Mouse (Mus musculus): ENCODE results near the gene B3gnt2. TPM values are rescaled to one million over a fixed set of nuclear protein-coding genes. Genes with fewer than 3 reads are reported as not detected.
A peak's percentile ranks its signal among the peaks of the same experiment; 100 is the strongest.
"Not testable (repeated sequence)": the region's sequence is repeated elsewhere in the genome, so short reads cannot be mapped to it uniquely, and the experiment has no call there.

The B3gnt2 gene
- total RNA-seq, 2 experiments from 2014 or later = 8.3 to 28.9 TPM

DNA sequence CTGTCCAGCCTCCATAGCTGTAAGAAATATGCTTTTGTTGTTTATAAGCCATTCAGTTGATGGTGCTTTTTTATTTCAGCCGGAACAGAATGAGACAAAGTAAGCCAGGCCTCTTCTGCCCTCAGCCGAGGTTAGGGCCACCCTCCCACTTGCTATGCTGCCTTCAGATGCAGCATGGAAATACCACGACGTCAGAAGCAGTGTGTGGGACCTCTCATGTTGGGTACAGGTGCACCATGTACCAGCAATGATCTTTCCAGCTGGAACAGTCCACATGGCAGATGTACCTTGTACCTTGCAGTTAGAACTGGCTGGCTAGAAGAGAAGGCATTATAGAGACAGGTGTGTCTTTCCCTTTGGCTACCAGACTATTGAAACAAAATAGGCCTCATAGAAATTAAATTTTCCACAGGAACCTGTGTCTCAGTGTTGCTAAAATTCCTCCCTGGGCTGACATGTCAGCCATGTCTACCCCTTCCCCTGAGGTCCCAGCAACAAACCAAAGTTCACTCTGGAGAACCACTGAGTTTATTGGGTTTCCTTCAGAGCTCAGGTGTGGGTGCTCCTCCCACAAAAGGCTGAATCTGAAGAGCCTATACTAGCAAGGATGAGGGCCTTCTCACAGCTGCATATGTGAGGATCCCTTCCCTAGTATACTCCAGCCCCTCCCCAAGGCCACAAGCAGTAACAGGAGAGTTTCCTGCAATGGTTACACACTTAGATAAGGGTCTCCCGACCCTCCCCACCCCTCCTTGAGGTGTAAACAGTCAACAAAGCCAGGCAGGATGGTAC, 121.1 kb downstream of the B3gnt2 start:
- no peak for ATAC-seq (ENCODE audit: poor library complexity, severe bottlenecking)

DNA sequence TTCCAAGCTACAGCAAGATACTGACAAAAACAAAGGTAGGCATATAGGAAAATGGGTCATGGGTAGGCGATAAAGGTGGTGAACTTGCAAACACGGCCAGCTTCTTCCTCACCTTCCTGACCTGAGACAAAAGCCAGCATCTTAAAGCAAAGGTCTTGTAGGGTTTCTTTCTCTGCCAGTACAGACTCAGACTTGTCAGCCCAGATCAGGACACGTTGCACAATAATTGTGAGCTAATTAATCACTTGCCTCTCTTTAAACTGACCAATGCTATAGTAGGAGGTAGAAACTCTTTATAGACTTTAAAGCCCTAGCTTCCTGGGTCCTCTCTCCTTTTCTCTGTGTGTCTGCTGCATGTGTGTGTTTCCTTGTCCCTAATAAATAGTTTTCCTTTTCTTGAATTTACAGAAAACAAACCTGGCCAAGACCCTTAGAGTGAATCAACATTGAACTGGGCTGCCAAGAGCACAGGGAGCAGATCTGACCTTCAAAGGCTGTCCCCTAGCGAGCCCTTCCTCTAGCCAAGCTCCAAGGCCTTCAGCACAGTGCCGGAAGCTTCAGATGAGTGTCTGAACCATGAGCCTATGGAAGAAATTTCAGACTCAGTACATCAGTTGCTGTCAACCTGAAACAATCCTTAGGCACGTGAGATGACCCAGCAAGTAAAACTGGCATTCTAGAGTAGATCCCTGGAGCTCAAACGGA, 124.1 kb downstream of the B3gnt2 start:
- no peak for ATAC-seq (ENCODE audit: poor library complexity, severe bottlenecking)

GRCm38 (mm10) chr11:22735128-22735527, 125.6 kb downstream of the B3gnt2 start:
- not testable (repeated sequence) for ATAC-seq (ENCODE audit: poor library complexity, severe bottlenecking)

- no peak for ATAC-seq (ENCODE audit: poor library complexity, severe bottlenecking)
Measured at GRCm38 (mm10) chr11:22733936-22734335, 126.8 kb downstream of the B3gnt2 start.

GRCm38 (mm10) chr11:22732907-22733306, 127.9 kb downstream of the B3gnt2 start:
- ATAC-seq (ENCODE audit: poor library complexity, severe bottlenecking) = no peak

GRCm38 (mm10) chr11:22723096-22723495, 137.7 kb downstream of the B3gnt2 start:
- ATAC-seq (ENCODE audit: poor library complexity, severe bottlenecking) = no peak

- ATAC-seq (ENCODE audit: poor library complexity, severe bottlenecking) = no peak
Measured at GRCm38 (mm10) chr11:22720096-22720495, 140.7 kb downstream of the B3gnt2 start.

DNA sequence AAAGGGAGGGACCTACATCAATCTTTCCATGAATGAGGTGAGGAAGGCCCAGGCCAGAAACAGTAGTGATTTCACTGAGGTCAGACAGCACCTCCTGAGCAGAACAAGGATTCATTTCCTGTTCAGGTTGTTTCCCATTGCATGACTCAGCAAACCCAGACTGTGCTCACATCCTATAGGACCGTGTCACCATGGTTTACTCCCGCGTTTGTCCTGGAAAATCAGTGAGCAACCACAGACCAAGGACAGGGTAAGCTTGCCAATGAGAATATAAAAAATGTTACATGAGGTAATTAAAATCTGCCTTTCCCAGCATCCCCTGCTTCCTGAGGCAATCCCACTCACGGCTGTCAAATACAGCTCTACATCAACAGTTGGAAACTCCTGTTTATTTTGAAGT, 141.2 kb downstream of the B3gnt2 start:
- no peak for ATAC-seq (ENCODE audit: poor library complexity, severe bottlenecking)

GRCm38 (mm10) chr11:22718036-22718435, 142.7 kb downstream of the B3gnt2 start:
- ATAC-seq (ENCODE audit: poor library complexity, severe bottlenecking) = no peak

- no peak for ATAC-seq (ENCODE audit: poor library complexity, severe bottlenecking)
Measured at GRCm38 (mm10) chr11:22711327-22711726, 149.4 kb downstream of the B3gnt2 start.

- ATAC-seq (ENCODE audit: poor library complexity, severe bottlenecking) = peak; percentile 98
Measured at GRCm38 (mm10) chr11:22710596-22710995, 150.2 kb downstream of the B3gnt2 start.

Other genes with a start within 250 kb of the B3gnt2 start
- gene Zrsr1, start 111.0 kb upstream of the B3gnt2 start, total RNA-seq (2015) = 7.2 and 7.4 TPM in 2 replicates
- gene Zrsr1, start 111.0 kb upstream of the B3gnt2 start, total RNA-seq (2017) = 11.7 and 15.4 TPM in 2 replicates
- gene Gm28048, start 121.1 kb upstream of the B3gnt2 start, total RNA-seq (2015) = 58.7 and 62.6 TPM in 2 replicates
- 31.5 and 36.8 TPM in 2 replicates for gene Gm28048, start 121.1 kb upstream of the B3gnt2 start, total RNA-seq (2017)
- 138 TPM in 2 replicates for gene Commd1, start 121.4 kb upstream of the B3gnt2 start, total RNA-seq (2015)
- gene Commd1, start 121.4 kb upstream of the B3gnt2 start, total RNA-seq (2017) = 98.5 and 129 TPM in 2 replicates
- gene Cct4, start 129.6 kb upstream of the B3gnt2 start, total RNA-seq (2015) = 184 and 193 TPM in 2 replicates
- 137 and 141 TPM in 2 replicates for gene Cct4, start 129.6 kb upstream of the B3gnt2 start, total RNA-seq (2017)
- gene Fam161a, start 146.6 kb upstream of the B3gnt2 start, total RNA-seq (2015) = 3.5 and 4.1 TPM in 2 replicates
- 2.6 and 3.5 TPM in 2 replicates for gene Fam161a, start 146.6 kb upstream of the B3gnt2 start, total RNA-seq (2017)